Mouse (Mus musculus) heart, adult 2 months (tissue): Measurements from ENCODE around the gene Camkmt.

Experiments used
- CTCF ChIP-seq: fragments of 200-600 bp; IDR thresholded peaks from 2 replicates; pipeline ENCODE4 v1.8.1; 2022; ENCODE audit warnings: antibody characterized with exemption, mild to moderate bottlenecking, moderate library complexity
- EP300 ChIP-seq: fragments of 200-500 bp; IDR thresholded peaks from 2 replicates; pipeline ENCODE4 v1.6.1; 2011; ENCODE audit warnings: low read depth, low read length, control low read depth; ENCODE audit not compliant: insufficient read depth
- POLR2A ChIP-seq: fragments of 200-500 bp; IDR thresholded peaks from 2 replicates; pipeline ENCODE4 v1.6.1; 2011; ENCODE audit warnings: mild to moderate bottlenecking, low read depth, low read length, control low read depth; ENCODE audit not compliant: insufficient read depth

- TF ChIP-seq CTCF (no peak), POLR2A (no peak), EP300 (no peak)
These were observed 352.7 kb downstream of the Camkmt start for GRCm38 (mm10) chr17:85443036-85443435.
